Mouse (Mus musculus): ENCODE results near the gene Kcnh1. TPM values are rescaled to one million over a fixed set of nuclear protein-coding genes. Genes with fewer than 3 reads are reported as not detected.

Gene Kcnh1
- polyA plus RNA-seq (2015; fragmentation: Nextera tagmentation; extraction: Ambion mirVana) = 0.56 TPM in 2 replicates

- ATAC-seq (ENCODE audit: insufficient read depth, low FRiP score) = peak; percentile 92
- 1% methylated on average over 73 of the region's 73 CpGs for WGBS
- peak within 1 kb of the TSS; percentile 88 for H3K4me2 ChIP-seq (ENCODE audit: low read depth, low read length)
- no peaks in the 10 kb centered on the region for H3K36me3 ChIP-seq (ENCODE audit: control insufficient read depth, insufficient read depth, low read length)
- H3K27ac ChIP-seq (ENCODE audit: low read length) = no peak within 1 kb of the TSS
- H3K27me3 ChIP-seq (ENCODE audit: control insufficient read depth, insufficient read depth, low read length) = peaks cover 12% of the 10 kb centered on the region; the same call in 1 of the 2 replicates
- H3K4me1 ChIP-seq (ENCODE audit: control insufficient read depth, insufficient read depth, low read length) = peaks cover 6% of the 10 kb centered on the region; the same call in 1 of the 2 replicates
- H3K9ac ChIP-seq (ENCODE audit: low read length) = peak within 1 kb of the TSS; percentile 68
- no peaks in the 10 kb centered on the region for H3K9me3 ChIP-seq (replicated peaks; ENCODE audit: control insufficient read depth, low read length)
- peak within 1 kb of the TSS; percentile 56 for H3K4me3 ChIP-seq (replicated peaks; ENCODE audit: low read length)
These were observed at the start of gene Kcnh1 for GRCm38 (mm10) chr1:192190508-192191321. Gene Kcnh1 (plus strand): TSS chr1:192190774.

GRCm38 (mm10) chr1:192151179-192151578 lies 39.4 kb upstream of the Kcnh1 start:
- Histone ChIP-seq H3K4me2 (ENCODE audit: low read depth, low read length) (no peak overlapping the region), H3K36me3 (ENCODE audit: control insufficient read depth, insufficient read depth, low read length) (no peaks in the 10 kb centered on the region), H3K4me1 (ENCODE audit: control insufficient read depth, insufficient read depth, low read length) (no peaks in the 10 kb centered on the region), H3K27me3 (ENCODE audit: control insufficient read depth, insufficient read depth, low read length) (no peaks in the 10 kb centered on the region), H3K9me3 (replicated peaks; ENCODE audit: control insufficient read depth, low read length) (no peaks in the 10 kb centered on the region), H3K9ac (ENCODE audit: low read length) (no peak overlapping the region), H3K27ac (ENCODE audit: low read length) (no peak overlapping the region), H3K4me3 (replicated peaks; ENCODE audit: low read length) (no peak overlapping the region)
- no peak for ATAC-seq (ENCODE audit: insufficient read depth, low FRiP score)
- 90% methylated on average over 4 of the region's 4 CpGs for WGBS

GRCm38 (mm10) chr1:192171477-192171876 lies 19.1 kb upstream of the Kcnh1 start:
- Histone ChIP-seq H3K27me3 (ENCODE audit: control insufficient read depth, insufficient read depth, low read length) (no peaks in the 10 kb centered on the region), H3K36me3 (ENCODE audit: control insufficient read depth, insufficient read depth, low read length) (no peaks in the 10 kb centered on the region), H3K9me3 (replicated peaks; ENCODE audit: control insufficient read depth, low read length) (no peaks in the 10 kb centered on the region), H3K4me3 (replicated peaks; ENCODE audit: low read length) (no peak overlapping the region), H3K9ac (ENCODE audit: low read length) (no peak overlapping the region), H3K4me2 (ENCODE audit: low read depth, low read length) (no peak overlapping the region), H3K4me1 (ENCODE audit: control insufficient read depth, insufficient read depth, low read length) (no peaks in the 10 kb centered on the region), H3K27ac (ENCODE audit: low read length) (no peak overlapping the region)
- no peak for ATAC-seq (ENCODE audit: insufficient read depth, low FRiP score)
- WGBS = 76% methylated on average over 3 of the region's 3 CpGs

DNA sequence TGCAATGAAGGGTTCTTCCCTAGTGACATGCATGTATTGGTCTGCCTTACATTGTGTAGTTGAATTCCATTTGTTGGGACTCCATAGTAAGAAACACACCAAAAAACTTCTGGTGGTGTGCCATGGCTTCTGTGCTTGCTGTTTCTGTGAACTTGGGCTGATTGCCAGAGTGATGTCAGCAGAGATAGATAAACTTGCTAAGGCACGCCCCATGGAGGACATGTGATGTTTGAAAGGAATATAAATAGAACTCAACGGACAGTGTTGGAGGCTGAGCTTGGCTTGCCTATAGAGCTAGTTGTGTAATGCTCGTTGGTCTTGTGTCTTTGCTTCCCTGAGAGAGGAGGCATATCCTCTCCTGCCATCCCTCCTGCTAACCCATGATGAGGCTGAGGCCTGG lies 10.7 kb upstream of the Kcnh1 start:
- Histone ChIP-seq H3K4me1 (ENCODE audit: control insufficient read depth, insufficient read depth, low read length) (no peaks in the 10 kb centered on the region), H3K36me3 (ENCODE audit: control insufficient read depth, insufficient read depth, low read length) (no peaks in the 10 kb centered on the region), H3K9me3 (replicated peaks; ENCODE audit: control insufficient read depth, low read length) (no peaks in the 10 kb centered on the region), H3K4me3 (replicated peaks; ENCODE audit: low read length) (no peak overlapping the region), H3K27ac (ENCODE audit: low read length) (no peak overlapping the region), H3K9ac (ENCODE audit: low read length) (no peak overlapping the region), H3K4me2 (ENCODE audit: low read depth, low read length) (no peak overlapping the region), H3K27me3 (ENCODE audit: control insufficient read depth, insufficient read depth, low read length) (no peaks in the 10 kb centered on the region)
- WGBS = 56% methylated on average over 3 of the region's 3 CpGs
- no peak for ATAC-seq (ENCODE audit: insufficient read depth, low FRiP score)

- H3K4me3 ChIP-seq (replicated peaks; ENCODE audit: low read length) = no peak overlapping the region
- no peak overlapping the region for H3K4me2 ChIP-seq (ENCODE audit: low read depth, low read length)
- H3K9ac ChIP-seq (ENCODE audit: low read length) = no peak overlapping the region
- H3K27ac ChIP-seq (ENCODE audit: low read length) = no peak overlapping the region
- no peaks in the 10 kb centered on the region for H3K9me3 ChIP-seq (replicated peaks; ENCODE audit: control insufficient read depth, low read length)
- no peaks in the 10 kb centered on the region for H3K36me3 ChIP-seq (ENCODE audit: control insufficient read depth, insufficient read depth, low read length)
- no peaks in the 10 kb centered on the region for H3K4me1 ChIP-seq (ENCODE audit: control insufficient read depth, insufficient read depth, low read length)
- 66% methylated on average over 4 of the region's 4 CpGs for WGBS
- H3K27me3 ChIP-seq (ENCODE audit: control insufficient read depth, insufficient read depth, low read length) = no peaks in the 10 kb centered on the region
- ATAC-seq (ENCODE audit: insufficient read depth, low FRiP score) = no peak
These were observed 8.8 kb upstream of the Kcnh1 start for GRCm38 (mm10) chr1:192181696-192182257.

GRCm38 (mm10) chr1:192189056-192189455 lies 1.5 kb upstream of the Kcnh1 start:
- Histone ChIP-seq H3K27me3 (ENCODE audit: control insufficient read depth, insufficient read depth, low read length) (peaks cover 12% of the 10 kb centered on the region; the same call in 1 of the 2 replicates), H3K36me3 (ENCODE audit: control insufficient read depth, insufficient read depth, low read length) (no peaks in the 10 kb centered on the region), H3K9me3 (replicated peaks; ENCODE audit: control insufficient read depth, low read length) (no peaks in the 10 kb centered on the region), H3K9ac (ENCODE audit: low read length) (no peak overlapping the region), H3K4me1 (ENCODE audit: control insufficient read depth, insufficient read depth, low read length) (peaks cover 6% of the 10 kb centered on the region; the same call in 1 of the 2 replicates), H3K4me3 (replicated peaks; ENCODE audit: low read length) (no peak overlapping the region), H3K4me2 (ENCODE audit: low read depth, low read length) (no peak overlapping the region), H3K27ac (ENCODE audit: low read length) (no peak overlapping the region)
- 6% methylated on average over 4 of the region's 4 CpGs for WGBS
- ATAC-seq (ENCODE audit: insufficient read depth, low FRiP score) = no peak

DNA sequence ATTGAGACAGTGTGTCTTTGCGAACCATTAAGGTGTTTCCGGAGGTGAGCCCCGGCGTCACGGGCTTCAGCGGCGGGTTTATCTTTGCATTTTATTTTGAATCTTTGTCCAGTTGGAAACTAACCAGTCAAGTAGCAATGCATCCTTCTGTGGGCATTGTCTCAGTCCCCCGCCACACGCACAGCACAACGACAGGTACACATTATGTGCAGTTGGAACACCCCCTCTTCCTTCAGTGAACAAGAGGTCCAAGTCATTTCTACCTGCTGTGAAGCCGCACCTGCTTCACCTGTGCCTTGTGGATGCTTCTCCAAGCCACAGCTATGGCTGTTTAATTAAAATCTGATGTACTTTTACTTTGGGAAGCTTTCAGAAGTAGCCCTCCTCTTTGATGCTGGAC lies 803 bp upstream of the Kcnh1 start:
- WGBS = 81% methylated on average over 11 of the region's 11 CpGs
- no peak overlapping the region for H3K4me2 ChIP-seq (ENCODE audit: low read depth, low read length)
- H3K4me1 ChIP-seq (ENCODE audit: control insufficient read depth, insufficient read depth, low read length) = peaks cover 6% of the 10 kb centered on the region; the same call in 1 of the 2 replicates
- no peaks in the 10 kb centered on the region for H3K9me3 ChIP-seq (replicated peaks; ENCODE audit: control insufficient read depth, low read length)
- no peaks in the 10 kb centered on the region for H3K36me3 ChIP-seq (ENCODE audit: control insufficient read depth, insufficient read depth, low read length)
- H3K27ac ChIP-seq (ENCODE audit: low read length) = no peak overlapping the region
- H3K27me3 ChIP-seq (ENCODE audit: control insufficient read depth, insufficient read depth, low read length) = peaks cover 12% of the 10 kb centered on the region; the same call in 1 of the 2 replicates
- no peak for ATAC-seq (ENCODE audit: insufficient read depth, low FRiP score)
- H3K9ac ChIP-seq (ENCODE audit: low read length) = no peak overlapping the region
- H3K4me3 ChIP-seq (replicated peaks; ENCODE audit: low read length) = no peak overlapping the region

GRCm38 (mm10) chr1:192191322-192191639 lies 707 bp downstream of the Kcnh1 start:
- Histone ChIP-seq H3K4me3 (replicated peaks; ENCODE audit: low read length) (peak overlapping the region; percentile 56), H3K9ac (ENCODE audit: low read length) (peak overlapping the region; percentile 68), H3K9me3 (replicated peaks; ENCODE audit: control insufficient read depth, low read length) (no peaks in the 10 kb centered on the region), H3K36me3 (ENCODE audit: control insufficient read depth, insufficient read depth, low read length) (no peaks in the 10 kb centered on the region), H3K27me3 (ENCODE audit: control insufficient read depth, insufficient read depth, low read length) (peaks cover 12% of the 10 kb centered on the region; the same call in 1 of the 2 replicates), H3K27ac (ENCODE audit: low read length) (no peak overlapping the region), H3K4me2 (ENCODE audit: low read depth, low read length) (peak overlapping the region; percentile 88), H3K4me1 (ENCODE audit: control insufficient read depth, insufficient read depth, low read length) (peaks cover 6% of the 10 kb centered on the region; the same call in 1 of the 2 replicates)
- no peak for ATAC-seq (ENCODE audit: insufficient read depth, low FRiP score)
- WGBS = 6% methylated on average over 13 of the region's 13 CpGs

- Histone ChIP-seq H3K4me3 (replicated peaks; ENCODE audit: low read length) (no peak overlapping the region), H3K9me3 (replicated peaks; ENCODE audit: control insufficient read depth, low read length) (no peaks in the 10 kb centered on the region), H3K4me1 (ENCODE audit: control insufficient read depth, insufficient read depth, low read length) (peaks cover 6% of the 10 kb centered on the region; the same call in 1 of the 2 replicates), H3K27me3 (ENCODE audit: control insufficient read depth, insufficient read depth, low read length) (peaks cover 12% of the 10 kb centered on the region; the same call in 1 of the 2 replicates), H3K27ac (ENCODE audit: low read length) (no peak overlapping the region), H3K9ac (ENCODE audit: low read length) (no peak overlapping the region), H3K4me2 (ENCODE audit: low read depth, low read length) (no peak overlapping the region), H3K36me3 (ENCODE audit: control insufficient read depth, insufficient read depth, low read length) (no peaks in the 10 kb centered on the region)
- WGBS = 54% methylated on average over 8 of the region's 8 CpGs
- no peak for ATAC-seq (ENCODE audit: insufficient read depth, low FRiP score)
These were observed 1.3 kb downstream of the Kcnh1 start for GRCm38 (mm10) chr1:192191859-192192258.

All from stomach, embryonic 16.5 days (tissue).